Comparison of ENCODE assay signal across 18 mouse cellular contexts in genomic region chr4:129610026-129610425, GRCm38 (mm10). TPM values are rescaled to one million over a fixed set of nuclear protein-coding genes. Genes with fewer than 3 reads are reported as not detected.
DNase-seq lines count a peak whose midpoint lies in the region; ATAC-seq lines count a peak whose summit lies in the region.
"Had no signal": no experiment of that assay in that cellular context is flagged by ENCODE, and none has a peak within 500 bp of the region (broad histone marks: within the 10 kb centered on the region; RNA-seq: fewer than 3 reads in every experiment).

No protein-coding gene starts in this region.

- H3K27ac ChIP-seq in midbrain, embryonic 11.5 days (ENCODE audit: low read depth, low read length): no peak overlapping the region
- H3K27ac ChIP-seq in midbrain, embryonic 16.5 days (ENCODE audit: low read length): no peak overlapping the region
- H3K27ac ChIP-seq: intestine, embryonic 15.5 days; left cerebral cortex, adult 2 months; neural tube, embryonic 13.5 days had no signal

- H3K4me1 ChIP-seq in midbrain, embryonic 11.5 days (ENCODE audit: control insufficient read depth, insufficient read depth, low read length): no peaks in the 10 kb centered on the region
- no peaks in the 10 kb centered on the region for H3K4me1 ChIP-seq in midbrain, embryonic 16.5 days (ENCODE audit: control insufficient read depth, insufficient read depth, low read length)
- H3K4me1 ChIP-seq: intestine, embryonic 15.5 days; neural tube, embryonic 13.5 days had no signal

- no peaks in the 10 kb centered on the region for H3K27me3 ChIP-seq in midbrain, embryonic 11.5 days (ENCODE audit: control insufficient read depth, insufficient read depth, low read length)
- no peaks in the 10 kb centered on the region for H3K27me3 ChIP-seq in midbrain, embryonic 16.5 days (ENCODE audit: control insufficient read depth, insufficient read depth, low read depth, low read length)
- H3K27me3 ChIP-seq: heart, embryonic 15.5 days; intestine, embryonic 15.5 days; neural tube, embryonic 13.5 days had no signal

- H3K4me2 ChIP-seq in midbrain, embryonic 11.5 days: no peak overlapping the region
- H3K4me2 ChIP-seq in midbrain, embryonic 16.5 days (ENCODE audit: low read length): no peak overlapping the region
- H3K4me2 ChIP-seq: heart, embryonic 15.5 days; intestine, embryonic 15.5 days; neural tube, embryonic 13.5 days had no signal

- H3K36me3 ChIP-seq in midbrain, embryonic 11.5 days (ENCODE audit: control insufficient read depth, insufficient read depth, low read length): peaks cover 12% of the 10 kb centered on the region
- peaks cover 10% of the 10 kb centered on the region for H3K36me3 ChIP-seq in midbrain, embryonic 16.5 days (ENCODE audit: control insufficient read depth, insufficient read depth, low read length)

- H3K4me3 ChIP-seq in midbrain, embryonic 11.5 days (ENCODE audit: low read depth, low read length): no peak overlapping the region
- H3K4me3 ChIP-seq in midbrain, embryonic 16.5 days (ENCODE audit: low read depth, low read length): no peak overlapping the region
- H3K4me3 ChIP-seq: heart, embryonic 15.5 days; intestine, embryonic 15.5 days; left cerebral cortex, adult 2 months; neural tube, embryonic 13.5 days had no signal

- peak; percentile 91 for DNase-seq in heart, adult 11 months
- DNase-seq in heart, postnatal 10 days: no peak
- DNase-seq in midbrain, embryonic 11.5 days (ENCODE audit: low spot score, missing footprints): no peak
- DNase-seq in naive thymus-derived CD4-positive, alpha-beta T cell, adult 2 months (ENCODE audit: low read depth): peak; percentile 61
- DNase-seq in layer of hippocampus, postnatal 14 days (ENCODE audit: low spot score in 2 of 2): no peak
- no peak for DNase-seq in gastrocnemius, adult 18-20 months (ENCODE audit: low spot score)
- no peak for DNase-seq in MN1 (ENCODE audit: low spot score)
- DNase-seq: adrenal gland, postnatal 14 days; gastrocnemius, postnatal 14 days; kidney, postnatal 36 days; lung, postnatal 10 days; midbrain, embryonic 14.5 days had no signal

- 85% methylated on average over 4 of the region's 4 CpGs for WGBS in midbrain, embryonic 11.5 days
- WGBS in midbrain, embryonic 16.5 days: 91% methylated on average over 4 of the region's 4 CpGs

- 0 out of 2 replicates have a peak, but pooled peaks have one; percentile 6 for ATAC-seq in midbrain, embryonic 11.5 days (ENCODE audit: low FRiP score)
- no peak for ATAC-seq in midbrain, embryonic 16.5 days
- ATAC-seq: forebrain, embryonic 16.5 days; intestine, embryonic 15.5 days had no signal

- intact Hi-C loops in heart, postnatal 10 days (cut with DNase I): no loop called here

- H3K9me3 ChIP-seq in midbrain, embryonic 11.5 days (ENCODE audit: control insufficient read depth, low read length): no peaks in the 10 kb centered on the region
- H3K9me3 ChIP-seq in midbrain, embryonic 16.5 days (replicated peaks; ENCODE audit: control insufficient read depth, low read length, poor library complexity, severe bottlenecking): no peaks in the 10 kb centered on the region
- H3K9me3 ChIP-seq: heart, embryonic 15.5 days; intestine, embryonic 15.5 days; neural tube, embryonic 13.5 days had no signal

- H3K9ac ChIP-seq in midbrain, embryonic 11.5 days (ENCODE audit: low read length): no peak overlapping the region
- H3K9ac ChIP-seq in midbrain, embryonic 16.5 days (ENCODE audit: low read depth, low read length): no peak overlapping the region
- H3K9ac ChIP-seq: heart, embryonic 15.5 days; intestine, embryonic 15.5 days; neural tube, embryonic 13.5 days had no signal

RNA-seq across cellular contexts. Expression of gene Dcdc2b, which starts 4.0 kb away (rescaled TPM):
- under 1 TPM; 0.52 to 0.84 TPM for total RNA-seq in heart, postnatal 10 days (2021)
- 1.7 and 3.0 TPM in 2 replicates for polyA plus RNA-seq in midbrain, embryonic 11.5 days (2014; fragmentation: Nextera tagmentation; extraction: Ambion mirVana)
- polyA plus RNA-seq in midbrain, embryonic 16.5 days (2015; fragmentation: Nextera tagmentation; extraction: Ambion mirVana): 3.5 and 4.1 TPM in 2 replicates
- total RNA-seq in layer of hippocampus, postnatal 14 days (2021): 1 to 10 TPM; 3.4 to 4.4 TPM
- under 1 TPM; 0.71 to 0.84 TPM for total RNA-seq in gastrocnemius, adult 18-20 months (2021)

RNA-seq across cellular contexts. Expression of gene Iqcc, which starts 8.9 kb away (rescaled TPM):
- 10 to 100 TPM; 13.1 to 18.2 TPM for total RNA-seq in heart, postnatal 10 days (2021)
- 21.3 and 23.9 TPM in 2 replicates for polyA plus RNA-seq in midbrain, embryonic 11.5 days (2014; fragmentation: Nextera tagmentation; extraction: Ambion mirVana)
- 28.0 and 33.1 TPM in 2 replicates for polyA plus RNA-seq in midbrain, embryonic 16.5 days (2015; fragmentation: Nextera tagmentation; extraction: Ambion mirVana)
- 10 to 100 TPM; 31.3 to 35.7 TPM for total RNA-seq in layer of hippocampus, postnatal 14 days (2021)
- total RNA-seq in gastrocnemius, adult 18-20 months (2021): 1 to 10 TPM; 7.4 to 8.8 TPM

RNA-seq across cellular contexts. Expression of gene Tmem234, which starts 9.6 kb away (rescaled TPM):
- total RNA-seq in heart, postnatal 10 days (2021): 10 to 100 TPM; 61.7 to 63.5 TPM
- polyA plus RNA-seq in midbrain, embryonic 11.5 days (2014; fragmentation: Nextera tagmentation; extraction: Ambion mirVana): 178 and 188 TPM in 2 replicates
- 177 and 180 TPM in 2 replicates for polyA plus RNA-seq in midbrain, embryonic 16.5 days (2015; fragmentation: Nextera tagmentation; extraction: Ambion mirVana)
- total RNA-seq in layer of hippocampus, postnatal 14 days (2021): 10 to 100 TPM; 86.1 to 90.9 TPM
- 10 to 100 TPM; 28.8 to 32.9 TPM for total RNA-seq in gastrocnemius, adult 18-20 months (2021)

RNA-seq across cellular contexts. Expression of gene Eif3i, which starts 9.6 kb away (rescaled TPM):
- 100 to 1,000 TPM; 143 to 144 TPM for total RNA-seq in heart, postnatal 10 days (2021)
- polyA plus RNA-seq in midbrain, embryonic 11.5 days (2014; fragmentation: Nextera tagmentation; extraction: Ambion mirVana): 251 and 259 TPM in 2 replicates
- polyA plus RNA-seq in midbrain, embryonic 16.5 days (2015; fragmentation: Nextera tagmentation; extraction: Ambion mirVana): 187 and 198 TPM in 2 replicates
- 100 to 1,000 TPM; 121 to 128 TPM for total RNA-seq in layer of hippocampus, postnatal 14 days (2021)
- 100 to 1,000 TPM; 132 to 136 TPM for total RNA-seq in gastrocnemius, adult 18-20 months (2021)

RNA-seq across cellular contexts. Expression of gene Ccdc28b, which starts 13.7 kb away (rescaled TPM):
- total RNA-seq in heart, postnatal 10 days (2021): 10 to 100 TPM; 35.0 to 41.0 TPM
- 70.0 and 73.9 TPM in 2 replicates for polyA plus RNA-seq in midbrain, embryonic 11.5 days (2014; fragmentation: Nextera tagmentation; extraction: Ambion mirVana)
- 172 and 183 TPM in 2 replicates for polyA plus RNA-seq in midbrain, embryonic 16.5 days (2015; fragmentation: Nextera tagmentation; extraction: Ambion mirVana)
- 100 to 1,000 TPM; 102 to 116 TPM for total RNA-seq in layer of hippocampus, postnatal 14 days (2021)
- total RNA-seq in gastrocnemius, adult 18-20 months (2021): 10 to 100 TPM; 28.7 to 29.2 TPM

Comparison
In these comparisons a context has a peak if more than half of its experiments do, and no peak if none do; other contexts are left out.
1. DNase-seq: peak in heart, adult 11 months (single experiment) and naive thymus-derived CD4-positive, alpha-beta T cell, adult 2 months (single experiment); none in heart, postnatal 10 days (0 of 2), midbrain, embryonic 11.5 days (single experiment), layer of hippocampus, postnatal 14 days (0 of 2), gastrocnemius, adult 18-20 months (single experiment) and MN1 (single experiment).